Mouse (Mus musculus) hindbrain, embryonic 14.5 days (tissue): ENCODE measurements around the gene Zkscan4. TPM values are rescaled to one million over a fixed set of nuclear protein-coding genes. Genes with fewer than 3 reads are reported as not detected.
A peak's percentile ranks its signal among the peaks of the same experiment; 100 is the strongest.
"Not testable (repeated sequence)": the region's sequence is repeated elsewhere in the genome, so short reads cannot be mapped to it uniquely, and the experiment has no call there.

Experiments used
- ATAC-seq: fragments of 200-750 bp; cut with Nextera tagmentation; 2 replicates; pipeline ENCODE4 v1.8.0; 2017; ENCODE audit warnings: moderate number of reproducible peaks, mild to moderate bottlenecking, moderate TSS enrichment, moderate library complexity; ENCODE audit not compliant: low FRiP score
- DNase-seq: peaks from one replicate; pipeline ENCODE4 v3.0.0-alpha.2; 2015; ENCODE audit warnings: low spot score
- H3K27ac ChIP-seq: fragments of 300-500 bp; sonication (generic); 2 replicates; pipeline ENCODE4 v1.5.1; 2014; ENCODE audit warnings: mild to moderate bottlenecking, moderate library complexity
- H3K27me3 ChIP-seq: fragments of 300-500 bp; sonication (generic); 2 replicates; pipeline ENCODE4 v1.6.1; 2014; ENCODE audit warnings: mild to moderate bottlenecking, low read length, mixed read lengths; ENCODE audit not compliant: control insufficient read depth, insufficient read depth
- H3K36me3 ChIP-seq: fragments of 300-500 bp; sonication (generic); replicated peaks from 2 replicates; pipeline ENCODE4 v1.6.1; 2014; ENCODE audit not compliant: control insufficient read depth, insufficient read depth
- H3K4me1 ChIP-seq: fragments of 300-500 bp; sonication (generic); replicated peaks from 2 replicates; pipeline ENCODE4 v1.6.1; 2014; ENCODE audit warnings: antibody characterized with exemption, low read length, mixed read lengths; ENCODE audit not compliant: control insufficient read depth, insufficient read depth
- H3K4me2 ChIP-seq: fragments of 300-500 bp; sonication (generic); replicated peaks from 2 replicates; pipeline ENCODE4 v1.6.1; 2014; ENCODE audit warnings: mild to moderate bottlenecking, moderate library complexity
- H3K4me3 ChIP-seq: fragments of 300-500 bp; sonication (generic); replicated peaks from 2 replicates; pipeline ENCODE4 v1.5.1; 2014; ENCODE audit warnings: mild to moderate bottlenecking, low read length
- H3K9ac ChIP-seq: fragments of 300-500 bp; sonication (generic); 2 replicates; pipeline ENCODE4 v1.6.1; 2014
- H3K9me3 ChIP-seq: fragments of 300-500 bp; sonication (generic); 2 replicates; pipeline ENCODE4 v1.6.1; 2016; ENCODE audit warnings: low read length; ENCODE audit not compliant: control insufficient read depth
- WGBS: fragments of 180-500 bp; shearing (Covaris S2); extraction: QIAGEN DNeasy Blood & Tissue Kit; methylation state at CpG from one replicate; pipeline ENCODE4 v1.1.7; 2014; 5-methylcytosine and 5-hydroxymethylcytosine counted together
- polyA plus RNA-seq: library from polyadenylated mRNA; unstranded; fragments of >200 nt; fragmentation: Nextera tagmentation; extraction: Ambion mirVana; gene quantifications from 2 replicates; pipeline ENCODE4 v1.2.1, GENCODE M21; 2014

Zkscan4 gene
- polyA plus RNA-seq, 1 experiment from 2014 or later = 8.9 TPM

GRCm38 (mm10) chr13:21454133-21454532 lies 24.6 kb upstream of the Zkscan4 start:
- no peaks in the 10 kb centered on the region for H3K9me3 ChIP-seq
- no peak overlapping the region for H3K9ac ChIP-seq
- peak overlapping the region; percentile 50; the same call in 1 of the 2 replicates for H3K4me3 ChIP-seq
- H3K4me2 ChIP-seq = 0 out of 2 replicates have a peak overlapping the region, but pooled peaks have one; percentile 68
- H3K36me3 ChIP-seq = peaks cover 8% of the 10 kb centered on the region; the same call in 1 of the 2 replicates
- no peak for ATAC-seq
- 92% methylated on average over 3 of the region's 3 CpGs for WGBS
- no peak overlapping the region for H3K27ac ChIP-seq
- DNase-seq = no peak
- H3K27me3 ChIP-seq = no peaks in the 10 kb centered on the region
- peaks cover 9% of the 10 kb centered on the region for H3K4me1 ChIP-seq

GRCm38 (mm10) chr13:21456347-21456746 lies 22.4 kb upstream of the Zkscan4 start:
- Histone ChIP-seq H3K9me3 (no peaks in the 10 kb centered on the region), H3K4me3 (no peak overlapping the region), H3K27ac (no peak overlapping the region), H3K27me3 (no peaks in the 10 kb centered on the region), H3K4me2 (no peak overlapping the region), H3K9ac (no peak overlapping the region), H3K4me1 (peaks cover 9% of the 10 kb centered on the region), H3K36me3 (0 out of 2 replicates have a peak, but pooled peaks cover 3% of the 10 kb centered on the region)
- no peak for DNase-seq
- WGBS = 10% methylated on average over 4 of the region's 4 CpGs
- no peak for ATAC-seq

DNA sequence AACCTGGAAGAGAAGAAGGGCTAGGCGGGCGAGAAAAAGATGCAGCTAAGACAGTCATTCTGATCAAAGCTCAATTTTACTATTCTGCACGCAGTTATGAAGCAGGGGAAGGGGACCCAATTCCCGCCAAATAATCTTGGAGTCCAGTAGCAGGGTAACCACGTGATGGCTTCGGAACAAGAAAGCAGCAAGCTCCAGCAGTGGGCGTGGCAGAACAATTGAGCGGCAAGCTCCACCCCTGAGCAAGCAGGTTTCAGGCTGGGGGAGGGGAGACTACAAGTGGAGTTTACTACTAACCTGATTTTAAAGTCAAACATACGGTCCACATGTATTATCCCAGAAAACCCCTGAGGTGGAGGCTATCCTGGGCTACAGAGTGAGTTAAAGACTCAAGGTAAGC lies 16.2 kb upstream of the Zkscan4 start:
- H3K4me3 ChIP-seq, H3K27ac ChIP-seq, H3K9me3 ChIP-seq, DNase-seq, ATAC-seq, H3K4me2 ChIP-seq, H3K9ac ChIP-seq, H3K36me3 ChIP-seq, H3K27me3 ChIP-seq, H3K4me1 ChIP-seq: not testable (repeated sequence)
- 55% methylated on average over 9 of the region's 9 CpGs for WGBS

DNA sequence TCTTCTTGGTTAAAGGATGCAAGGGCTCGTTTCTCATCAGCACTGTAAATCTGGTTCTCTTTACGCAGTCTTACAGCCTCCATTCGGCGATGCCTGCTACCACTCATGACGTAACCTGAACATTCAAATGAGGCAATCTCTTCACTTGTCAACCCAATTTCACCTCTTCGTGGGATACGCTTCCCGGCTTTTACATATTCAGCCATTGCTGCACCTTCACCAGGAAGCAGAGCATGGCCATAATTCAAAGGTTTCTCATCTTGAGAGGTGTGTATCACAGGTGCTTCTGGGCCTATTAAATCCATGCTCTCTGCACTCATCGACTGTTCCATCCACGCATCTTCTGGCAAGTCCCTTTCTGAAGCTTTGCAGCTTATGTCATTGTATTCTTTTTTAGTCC lies 11.4 kb upstream of the Zkscan4 start:
- H3K4me3 ChIP-seq = peak overlapping the region; percentile 53; the same call in 1 of the 2 replicates
- H3K4me1 ChIP-seq = 0 out of 2 replicates have a peak, but pooled peaks cover 5% of the 10 kb centered on the region
- no peaks in the 10 kb centered on the region; the same call in 1 of the 2 replicates for H3K27me3 ChIP-seq
- DNase-seq (no peak), ATAC-seq (no peak)
- H3K4me2 ChIP-seq = 0 out of 2 replicates have a peak overlapping the region, but pooled peaks have one; percentile 82
- no peak overlapping the region for H3K9ac ChIP-seq
- no peak overlapping the region for H3K27ac ChIP-seq
- no peaks in the 10 kb centered on the region for H3K36me3 ChIP-seq
- WGBS = 88% methylated on average over 10 of the region's 10 CpGs
- H3K9me3 ChIP-seq = no peaks in the 10 kb centered on the region

DNA sequence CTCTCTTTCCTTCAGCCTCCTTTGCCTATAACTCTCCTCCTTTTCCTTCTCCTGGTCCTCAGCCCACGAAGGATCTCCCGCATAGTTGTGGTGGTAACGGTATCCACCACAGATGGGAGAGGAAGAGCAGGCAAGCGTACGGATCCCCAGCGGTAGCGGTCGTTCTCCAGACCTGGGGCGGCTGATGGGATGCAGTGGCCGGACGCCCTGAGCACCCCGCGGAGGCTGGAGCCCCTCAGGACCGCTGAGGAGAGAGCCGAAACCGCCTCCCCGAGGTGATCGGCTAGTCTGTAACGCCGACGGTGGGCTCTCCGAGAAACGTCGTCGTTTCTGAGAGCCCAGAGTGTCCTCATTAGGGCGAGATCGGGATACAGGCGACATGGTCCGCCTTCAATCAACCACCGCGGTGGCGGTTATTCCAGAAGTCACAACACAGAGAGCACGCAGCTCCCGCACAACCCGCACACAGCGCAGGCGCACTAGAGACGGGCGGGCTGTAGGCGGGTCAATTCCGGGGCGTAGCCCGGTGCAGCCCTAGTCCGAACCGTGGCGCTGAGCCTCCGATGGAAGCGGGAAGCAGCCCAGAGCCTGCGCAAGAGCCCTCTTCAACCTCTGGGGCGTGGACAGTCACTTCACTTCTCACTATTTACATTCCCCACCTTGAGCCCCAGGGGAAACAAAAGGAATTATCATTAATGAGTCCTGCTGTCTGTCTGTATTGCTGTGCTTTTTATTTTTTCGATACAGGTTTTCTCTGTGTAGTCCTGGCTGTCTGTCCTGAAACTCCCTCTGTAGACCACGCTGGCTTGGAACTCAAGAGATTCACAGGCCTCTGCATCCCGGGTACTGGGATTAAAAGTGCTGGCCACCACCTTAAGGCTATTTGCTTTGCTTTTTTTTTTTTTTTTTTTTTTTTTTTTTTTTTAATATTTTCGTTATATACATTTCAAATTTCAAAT lies 10.4 kb upstream of the Zkscan4 start, which contains the start of gene Nkapl:
TSS of gene Nkapl (minus strand) at position 449 of the 959 bp plus-strand sequence.
- 0 out of 2 replicates have a peak, but pooled peaks cover 5% of the 10 kb centered on the region for H3K4me1 ChIP-seq

GRCm38 (mm10) chr13:21469097-21469496 lies 9.6 kb upstream of the Zkscan4 start:
- no peaks in the 10 kb centered on the region for H3K36me3 ChIP-seq
- DNase-seq (no peak), ATAC-seq (no peak)
- peak overlapping the region; percentile 82 for H3K4me2 ChIP-seq
- H3K4me1 ChIP-seq = 0 out of 2 replicates have a peak, but pooled peaks cover 5% of the 10 kb centered on the region
- no peaks in the 10 kb centered on the region; the same call in 1 of the 2 replicates for H3K27me3 ChIP-seq
- no peak overlapping the region for H3K4me3 ChIP-seq
- no peak overlapping the region for H3K27ac ChIP-seq
- H3K9me3 ChIP-seq = no peaks in the 10 kb centered on the region
- WGBS = 25% methylated on average over 9 of the region's 9 CpGs
- H3K9ac ChIP-seq = no peak overlapping the region

More for the DNA sequence above, 10.4 kb upstream of the Zkscan4 start, which contains the start of gene Nkapl:
- Histone ChIP-seq H3K27me3 (no peaks in the 10 kb centered on the region; the same call in 1 of the 2 replicates), H3K9ac (peak within 1 kb of the TSS; percentile 76), H3K27ac (peak within 1 kb of the TSS; percentile 68), H3K36me3 (no peaks in the 10 kb centered on the region), H3K9me3 (no peaks in the 10 kb centered on the region), H3K4me3 (peak within 1 kb of the TSS; percentile 53), H3K4me2 (peak within 1 kb of the TSS; percentile 82)
- DNase-seq (peak; percentile 89), ATAC-seq (peak; percentile 99)
- 1% methylated on average over 54 of the region's 54 CpGs for WGBS

- no peaks in the 10 kb centered on the region for H3K9me3 ChIP-seq
- ATAC-seq (no peak), DNase-seq (no peak)
- no peaks in the 10 kb centered on the region for H3K27me3 ChIP-seq
- H3K4me1 ChIP-seq = 0 out of 2 replicates have a peak, but pooled peaks cover 5% of the 10 kb centered on the region
- H3K9ac ChIP-seq = no peak overlapping the region
- H3K4me3 ChIP-seq = no peak overlapping the region
- H3K4me2 ChIP-seq = no peak overlapping the region
- WGBS = 29% methylated on average over 4 of the region's 4 CpGs
- H3K27ac ChIP-seq = no peak overlapping the region
- no peaks in the 10 kb centered on the region for H3K36me3 ChIP-seq
Measured at GRCm38 (mm10) chr13:21472427-21472826, 6.3 kb upstream of the Zkscan4 start.

DNA sequence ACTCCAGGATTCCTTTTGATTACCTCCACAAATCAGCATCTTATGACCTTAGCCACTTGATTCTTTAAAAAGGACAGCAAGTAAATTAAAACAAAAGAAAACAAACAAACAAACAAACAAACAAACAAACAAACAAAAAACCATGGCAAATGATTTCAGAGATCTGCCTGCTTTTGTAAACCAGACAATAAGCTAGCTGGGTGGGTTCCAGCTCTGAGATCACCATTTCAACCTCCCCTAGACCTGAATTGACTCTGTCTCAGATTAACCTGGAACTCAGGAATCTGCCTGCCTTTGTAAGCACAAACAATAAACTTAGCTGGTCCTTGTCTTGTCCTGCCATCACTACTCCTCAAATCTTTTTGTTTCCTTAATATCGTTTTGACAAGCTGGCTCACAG lies 8.2 kb downstream of the Zkscan4 start:
- Histone ChIP-seq H3K27ac (no peak overlapping the region), H3K36me3 (peaks cover 29% of the 10 kb centered on the region), H3K27me3 (no peaks in the 10 kb centered on the region), H3K9me3 (no peaks in the 10 kb centered on the region), H3K4me1 (no peaks in the 10 kb centered on the region), H3K4me3 (no peak overlapping the region), H3K4me2 (no peak overlapping the region), H3K9ac (no peak overlapping the region)
- WGBS = 98% methylated on average over 1 of the region's 1 CpGs
- DNase-seq = no peak
- no peak for ATAC-seq

DNA sequence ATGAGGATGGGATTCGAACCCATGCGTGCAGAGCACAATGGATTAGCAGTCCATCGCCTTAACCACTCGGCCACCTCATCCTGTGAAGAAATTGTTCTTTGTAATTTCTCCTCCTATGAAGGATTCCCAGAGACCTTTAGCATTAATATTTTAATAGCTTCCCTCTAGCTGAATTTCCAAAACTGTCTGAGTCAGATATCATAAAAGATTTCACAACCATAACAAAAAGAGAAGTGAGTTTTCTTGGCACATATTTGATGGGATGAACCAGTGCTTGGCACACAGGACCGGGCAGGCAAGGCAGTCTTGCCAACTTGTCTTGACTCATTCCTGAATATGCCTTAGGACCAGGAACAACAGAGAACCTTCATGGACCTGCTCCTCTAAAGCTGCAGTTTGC lies 14.1 kb downstream of the Zkscan4 start:
- Histone ChIP-seq H3K27me3 (no peaks in the 10 kb centered on the region), H3K27ac (no peak overlapping the region), H3K9me3 (no peaks in the 10 kb centered on the region), H3K4me1 (no peaks in the 10 kb centered on the region), H3K4me3 (no peak overlapping the region), H3K36me3 (no peaks in the 10 kb centered on the region), H3K9ac (no peak overlapping the region), H3K4me2 (no peak overlapping the region)
- no peak for DNase-seq
- 94% methylated on average over 5 of the region's 5 CpGs for WGBS
- no peak for ATAC-seq
